Mouse (Mus musculus) liver, postnatal 0 days (tissue): ENCODE results near the gene Sult2b1.

Source experiments
- CTCF ChIP-seq: sonication (generic); IDR thresholded peaks from 2 replicates; pipeline ENCODE4 v1.5.1; 2016; ENCODE audit warnings: antibody characterized with exemption, low read depth
- EP300 ChIP-seq: IDR thresholded peaks from 2 replicates; pipeline ENCODE4 v1.6.1; 2016; ENCODE audit warnings: antibody characterized with exemption, low read depth, mild to moderate bottlenecking

GRCm38 (mm10) chr7:45699523-45700141 lies 84.8 kb downstream of the Sult2b1 start, which contains the start of gene Car11:
- no peak for TF ChIP-seq EP300
- TF ChIP-seq CTCF: no peak
